Mouse (Mus musculus) heart, embryonic 10.5 days (tissue): ENCODE measurements at regions not wholly inside any gene's neighbourhood (a gene's known extent, or its start where the extent isn't known, plus 50 kb on each side); places are given as distances from the start of the nearest gene placed in this dataset.

ENCODE experiments used
- DNase-seq: peaks from one replicate; pipeline ENCODE4 v3.0.0-alpha.2; 2017; ENCODE audit warnings: low spot score
- H3K27ac ChIP-seq: fragments of 300-500 bp; sonication (generic); 2 replicates; pipeline ENCODE4 v1.5.1; 2016; ENCODE audit warnings: mild to moderate bottlenecking
- H3K27me3 ChIP-seq: fragments of 300-500 bp; sonication (generic); 2 replicates; pipeline ENCODE4 v1.6.1; 2016; ENCODE audit warnings: mild to moderate bottlenecking; ENCODE audit not compliant: poor library complexity, insufficient read depth, severe bottlenecking
- H3K36me3 ChIP-seq: fragments of 300-500 bp; sonication (generic); 2 replicates; pipeline ENCODE4 v1.6.1; 2016; ENCODE audit warnings: mild to moderate bottlenecking, moderate library complexity
- H3K4me1 ChIP-seq: fragments of 300-500 bp; sonication (generic); 2 replicates; pipeline ENCODE4 v1.6.1; 2016; ENCODE audit warnings: mild to moderate bottlenecking
- H3K4me3 ChIP-seq: fragments of 300-500 bp; sonication (generic); 2 replicates; pipeline ENCODE4 v1.5.1; 2016; ENCODE audit warnings: mild to moderate bottlenecking, moderate library complexity
- H3K9me3 ChIP-seq: fragments of 300-500 bp; sonication (generic); 2 replicates; pipeline ENCODE4 v1.6.1; 2016; ENCODE audit warnings: mild to moderate bottlenecking, moderate library complexity
- WGBS: fragments of 180-500 bp; shearing (Covaris S2); methylation state at CpG from one replicate; pipeline ENCODE4 v1.1.7; 2016; 5-methylcytosine and 5-hydroxymethylcytosine counted together

DNA sequence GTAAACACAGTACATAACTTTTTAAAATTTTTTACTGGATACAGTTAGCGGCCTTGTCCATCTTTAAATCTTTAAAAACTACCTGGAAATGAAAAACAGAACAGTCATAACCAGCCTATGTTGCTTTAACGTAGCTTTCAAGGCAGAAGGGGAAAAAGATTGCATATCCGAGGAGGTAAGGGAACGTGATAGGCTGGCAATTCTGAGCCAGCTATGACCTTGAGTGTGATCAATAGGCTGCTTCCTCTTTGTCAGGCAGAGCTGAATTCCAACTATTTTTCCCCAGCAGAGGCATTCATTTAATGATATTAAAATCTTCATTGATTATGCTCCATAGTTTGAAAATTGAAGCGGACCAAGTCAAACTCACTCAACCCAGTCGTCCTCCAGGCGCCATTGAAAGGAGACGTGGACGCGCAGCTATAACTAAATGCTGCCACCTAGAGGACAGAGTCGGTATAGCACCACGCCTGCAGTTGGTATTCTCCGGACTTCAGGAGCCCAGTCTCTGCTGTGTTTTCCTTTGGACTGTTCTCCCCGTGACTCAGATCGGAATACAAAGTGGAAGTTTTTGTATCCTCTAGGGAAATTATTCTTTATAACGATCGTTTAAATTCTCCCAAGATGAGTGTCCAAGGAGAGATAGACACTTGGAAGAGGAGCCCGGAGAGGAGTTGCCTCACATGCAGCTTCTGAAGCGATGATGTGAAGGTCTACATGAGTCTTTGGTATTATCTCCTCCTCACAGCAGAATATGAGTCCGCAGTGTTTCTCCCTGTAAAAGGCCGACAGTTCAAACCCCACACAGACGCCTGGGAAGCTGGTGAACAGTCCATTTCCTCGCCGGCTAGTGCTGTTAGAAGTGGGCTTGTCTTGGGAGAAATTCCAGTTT lies 858.2 kb upstream of the Car8 start:
- peak; percentile 89 for DNase-seq
- peaks cover 14% of the 10 kb centered on the region for H3K27me3 ChIP-seq
- peak overlapping the region; percentile 67 for H3K27ac ChIP-seq
- H3K36me3 ChIP-seq, result no peaks in the 10 kb centered on the region
- H3K9me3 ChIP-seq, result no peaks in the 10 kb centered on the region
- 27% methylated on average over 24 of the region's 24 CpGs for WGBS
- H3K4me3 ChIP-seq, result peak overlapping the region; percentile 40
- H3K4me1 ChIP-seq, result peaks cover 9% of the 10 kb centered on the region

DNA sequence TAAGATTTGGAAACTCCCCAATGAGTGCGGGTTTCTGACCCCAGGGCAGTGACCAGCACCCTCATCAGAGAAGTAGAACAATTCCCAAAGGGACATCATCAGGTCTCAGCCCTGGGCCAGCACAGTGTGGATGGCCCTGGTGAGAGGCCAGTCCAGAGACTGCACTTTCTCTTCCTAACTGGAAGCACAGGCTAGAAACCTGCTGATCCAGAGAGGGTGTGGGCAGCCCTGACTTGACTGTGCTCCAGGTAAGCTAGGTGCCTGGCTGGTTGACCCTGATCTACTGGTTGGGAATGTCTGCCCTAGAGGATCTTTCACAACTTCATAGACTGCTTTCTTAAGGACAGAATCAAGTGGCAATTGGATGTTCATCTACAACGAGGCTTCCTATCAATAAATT lies 857.4 kb upstream of the Car8 start:
- Histone ChIP-seq H3K9me3 (no peaks in the 10 kb centered on the region), H3K4me3 (no peak overlapping the region), H3K4me1 (peaks cover 9% of the 10 kb centered on the region), H3K36me3 (no peaks in the 10 kb centered on the region), H3K27ac (no peak overlapping the region), H3K27me3 (peaks cover 14% of the 10 kb centered on the region)
- WGBS, result 77% methylated on average over 2 of the region's 2 CpGs
- DNase-seq, result no peak

DNA sequence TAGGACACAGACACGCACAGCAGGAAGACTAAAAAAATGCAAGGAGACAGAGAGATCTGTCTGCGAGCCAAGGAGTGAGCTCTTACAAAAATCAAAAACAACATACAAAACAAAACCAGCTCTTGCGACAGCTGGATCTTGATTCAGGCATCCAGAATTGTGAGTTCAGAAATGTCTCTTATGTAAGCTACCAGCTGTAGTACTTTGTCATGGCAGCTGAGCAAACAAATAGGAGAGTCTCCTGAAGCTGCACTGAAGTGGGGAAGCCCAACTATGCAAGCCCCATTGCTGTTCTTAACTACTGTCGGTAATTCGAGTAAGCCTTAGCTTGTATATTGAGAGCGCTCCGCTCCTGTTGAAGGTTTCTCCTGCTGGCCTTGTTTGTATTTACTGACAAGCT lies 856.8 kb upstream of the Car8 start:
- Histone ChIP-seq H3K36me3 (no peaks in the 10 kb centered on the region), H3K27me3 (peaks cover 14% of the 10 kb centered on the region), H3K9me3 (no peaks in the 10 kb centered on the region), H3K27ac (no peak overlapping the region), H3K4me1 (peaks cover 9% of the 10 kb centered on the region), H3K4me3 (no peak overlapping the region)
- no peak for DNase-seq
- 55% methylated on average over 7 of the region's 7 CpGs for WGBS

DNA sequence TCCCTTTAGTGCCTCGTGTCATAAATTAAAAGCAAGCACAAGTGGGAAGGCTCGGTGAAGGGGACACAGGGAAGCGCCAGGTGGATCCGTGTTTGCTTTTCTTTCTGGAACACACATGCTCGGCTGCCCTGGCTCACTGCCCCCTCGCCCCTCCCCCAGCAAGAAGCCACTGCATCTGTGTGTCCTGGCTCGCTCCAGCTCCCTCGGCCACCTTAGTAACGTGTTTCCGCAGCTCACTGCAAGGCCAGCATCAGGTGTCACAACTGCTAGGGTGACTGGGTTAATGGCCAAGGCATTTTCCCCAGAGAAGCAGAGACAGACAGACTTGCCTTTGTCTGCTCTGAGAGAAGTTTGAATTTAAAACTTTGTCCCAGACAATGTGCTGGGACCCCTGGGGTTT lies 855.7 kb upstream of the Car8 start:
- Histone ChIP-seq H3K36me3 (no peaks in the 10 kb centered on the region), H3K4me1 (peaks cover 14% of the 10 kb centered on the region), H3K9me3 (no peaks in the 10 kb centered on the region), H3K27ac (peak overlapping the region; percentile 64; the same call in 1 of the 2 replicates), H3K4me3 (no peak overlapping the region), H3K27me3 (peaks cover 14% of the 10 kb centered on the region)
- no peak for DNase-seq
- WGBS, result 29% methylated on average over 10 of the region's 10 CpGs

DNA sequence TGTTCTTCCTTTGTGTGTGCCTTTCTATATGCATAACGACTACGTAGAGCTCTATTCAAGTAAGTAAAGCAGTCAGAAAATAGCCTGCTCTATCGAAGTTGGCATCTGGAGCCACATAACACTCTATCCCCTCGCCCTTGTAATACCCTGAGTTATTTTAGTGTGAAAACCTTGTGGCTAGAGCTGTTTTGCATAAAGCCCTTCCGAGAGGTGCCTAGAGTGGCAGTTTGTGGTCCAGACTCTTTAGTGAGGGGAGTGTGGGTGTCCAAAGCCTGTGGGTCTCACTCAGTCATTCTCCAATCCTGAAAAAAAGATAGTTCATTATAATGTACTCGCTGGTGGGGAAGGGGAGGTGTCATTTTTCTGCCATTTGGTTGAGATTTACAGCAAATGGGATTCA lies 855.2 kb upstream of the Car8 start:
- peaks cover 14% of the 10 kb centered on the region for H3K27me3 ChIP-seq
- DNase-seq, result no peak
- H3K4me3 ChIP-seq, result no peak overlapping the region
- no peak overlapping the region for H3K27ac ChIP-seq
- peaks cover 18% of the 10 kb centered on the region for H3K4me1 ChIP-seq
- WGBS, result 67% methylated on average over 6 of the region's 6 CpGs
- no peaks in the 10 kb centered on the region for H3K36me3 ChIP-seq
- no peaks in the 10 kb centered on the region for H3K9me3 ChIP-seq

DNA sequence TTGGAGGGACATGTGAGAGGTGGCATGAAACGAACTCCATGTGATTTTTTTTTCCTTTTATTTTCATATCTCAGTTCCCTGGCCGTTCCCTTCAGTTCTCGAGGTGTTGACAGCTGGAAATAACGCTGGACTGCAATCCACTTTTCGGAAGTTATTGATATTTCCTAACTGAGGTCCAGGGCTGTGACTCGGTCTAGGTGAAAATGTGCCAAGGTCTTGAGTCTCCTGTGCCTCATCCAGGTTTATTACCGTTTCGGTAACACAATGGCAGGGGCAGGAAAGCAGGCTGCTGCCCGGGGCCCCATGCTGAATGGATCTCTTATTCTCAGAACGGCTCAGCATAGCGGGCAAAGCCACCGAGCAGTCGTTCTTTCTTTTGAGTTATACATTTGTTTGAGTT lies 844.7 kb upstream of the Car8 start:
- Histone ChIP-seq H3K4me1 (peaks cover 35% of the 10 kb centered on the region), H3K4me3 (no peak overlapping the region), H3K9me3 (no peaks in the 10 kb centered on the region), H3K27ac (no peak overlapping the region), H3K36me3 (no peaks in the 10 kb centered on the region), H3K27me3 (no peaks in the 10 kb centered on the region)
- no peak for DNase-seq
- WGBS, result 74% methylated on average over 13 of the region's 13 CpGs

DNA sequence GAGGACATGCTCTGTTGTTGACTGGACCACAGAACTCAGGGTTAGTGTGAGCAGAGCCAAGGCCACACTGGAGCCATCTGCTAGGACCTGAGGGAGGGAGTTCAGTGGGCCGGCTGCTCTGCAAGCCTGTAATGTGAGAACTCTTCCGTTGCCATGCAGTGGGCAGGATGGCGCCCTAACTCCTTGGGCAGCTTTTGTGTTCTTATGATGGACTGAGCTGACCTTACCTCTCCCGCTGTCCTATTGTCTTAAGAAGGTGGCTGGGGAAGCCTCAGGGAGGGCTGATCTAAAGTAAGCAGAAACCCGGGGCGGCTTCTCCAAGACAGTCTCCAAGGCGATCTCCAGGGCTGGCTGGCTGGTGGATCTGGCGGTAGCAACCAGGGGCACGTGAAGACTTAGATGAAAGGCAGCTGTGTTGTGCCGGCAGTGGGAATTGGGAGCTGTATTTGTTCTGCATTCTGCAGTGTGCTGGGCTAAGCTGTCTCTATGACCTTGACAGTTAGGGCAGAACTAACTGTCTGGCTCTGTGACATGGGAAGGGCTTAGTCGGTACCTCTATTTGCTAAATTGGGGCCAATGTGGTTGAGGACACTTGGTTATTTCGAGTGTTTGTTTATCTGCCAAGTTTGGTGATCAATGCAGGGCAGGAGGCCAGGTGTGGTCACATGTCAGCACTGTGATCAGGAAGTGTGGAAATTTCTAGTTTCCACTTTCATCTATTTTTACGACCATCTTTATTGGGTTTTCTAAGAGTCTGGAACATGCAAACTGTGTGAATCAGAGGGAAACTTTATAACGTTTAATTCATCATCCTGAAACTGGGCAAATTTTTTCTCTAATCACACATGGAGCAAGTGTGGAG lies 843.1 kb upstream of the Car8 start:
- peak overlapping the region; percentile 66 for H3K27ac ChIP-seq
- no peak for DNase-seq
- WGBS, result 45% methylated on average over 14 of the region's 14 CpGs
- no peaks in the 10 kb centered on the region for H3K9me3 ChIP-seq
- peaks cover 35% of the 10 kb centered on the region for H3K4me1 ChIP-seq
- no peaks in the 10 kb centered on the region for H3K36me3 ChIP-seq
- H3K27me3 ChIP-seq, result no peaks in the 10 kb centered on the region
- no peak overlapping the region for H3K4me3 ChIP-seq

DNA sequence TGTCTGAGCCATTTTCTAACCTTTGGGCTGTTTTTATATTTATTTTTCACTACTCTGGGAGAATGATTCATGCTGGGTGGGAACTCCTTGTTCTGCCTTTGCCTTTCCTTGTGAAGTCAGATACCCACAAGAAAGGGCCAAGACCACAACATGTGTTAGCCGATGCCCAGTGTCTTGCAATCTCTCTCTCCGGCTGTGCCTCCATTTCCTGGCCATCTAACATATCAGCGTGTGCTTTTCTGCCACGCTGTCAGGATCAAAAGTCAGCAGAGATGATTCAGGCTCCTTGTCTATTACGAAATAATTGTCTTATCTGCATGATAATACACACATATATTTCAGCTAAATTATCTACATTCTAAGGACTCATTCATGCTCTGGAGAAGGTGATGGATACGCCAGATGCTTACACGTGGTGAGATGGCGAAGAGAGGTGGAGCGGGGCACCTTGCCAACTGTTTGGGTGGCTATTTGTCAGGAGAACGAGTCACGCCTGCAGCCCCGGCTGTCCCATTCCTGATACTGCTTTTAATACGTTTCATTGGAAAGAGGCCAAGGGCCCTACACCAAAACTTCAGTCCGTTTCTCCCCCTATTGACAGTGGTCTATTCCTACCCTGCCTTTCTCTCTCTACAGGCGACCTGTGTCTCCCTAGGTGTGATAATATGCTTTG lies 842.1 kb upstream of the Car8 start:
- no peaks in the 10 kb centered on the region for H3K27me3 ChIP-seq
- no peak overlapping the region for H3K4me3 ChIP-seq
- no peaks in the 10 kb centered on the region for H3K9me3 ChIP-seq
- peaks cover 35% of the 10 kb centered on the region for H3K4me1 ChIP-seq
- 68% methylated on average over 15 of the region's 15 CpGs for WGBS
- no peaks in the 10 kb centered on the region for H3K36me3 ChIP-seq
- DNase-seq, result no peak
- no peak overlapping the region for H3K27ac ChIP-seq

DNA sequence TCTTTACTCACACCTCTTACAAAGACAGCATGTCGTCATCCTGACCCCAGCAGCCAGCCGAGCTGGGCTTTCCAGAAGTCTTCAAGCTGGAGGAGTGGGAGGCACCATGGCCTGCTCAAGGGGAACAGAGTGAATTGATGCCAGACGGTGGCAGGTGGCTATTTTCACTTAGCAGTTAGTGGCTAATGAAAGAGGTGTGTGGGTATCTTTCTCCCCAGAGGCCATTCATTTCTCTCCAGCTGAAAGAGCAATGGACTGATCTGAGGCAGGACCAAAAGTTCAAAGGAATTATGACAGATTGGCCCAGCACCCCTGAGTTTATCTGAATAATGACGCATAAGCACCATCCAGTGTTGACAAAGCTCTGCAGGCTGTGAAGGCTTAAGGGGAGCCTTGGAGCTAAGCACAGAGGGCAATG lies 841.0 kb upstream of the Car8 start:
- H3K27ac ChIP-seq, result 0 out of 2 replicates have a peak overlapping the region, but pooled peaks have one; percentile 36
- H3K27me3 ChIP-seq, result no peaks in the 10 kb centered on the region
- DNase-seq, result no peak
- H3K9me3 ChIP-seq, result no peaks in the 10 kb centered on the region
- H3K36me3 ChIP-seq, result no peaks in the 10 kb centered on the region
- no peak overlapping the region for H3K4me3 ChIP-seq
- WGBS, result 25% methylated on average over 4 of the region's 4 CpGs
- H3K4me1 ChIP-seq, result peaks cover 40% of the 10 kb centered on the region

DNA sequence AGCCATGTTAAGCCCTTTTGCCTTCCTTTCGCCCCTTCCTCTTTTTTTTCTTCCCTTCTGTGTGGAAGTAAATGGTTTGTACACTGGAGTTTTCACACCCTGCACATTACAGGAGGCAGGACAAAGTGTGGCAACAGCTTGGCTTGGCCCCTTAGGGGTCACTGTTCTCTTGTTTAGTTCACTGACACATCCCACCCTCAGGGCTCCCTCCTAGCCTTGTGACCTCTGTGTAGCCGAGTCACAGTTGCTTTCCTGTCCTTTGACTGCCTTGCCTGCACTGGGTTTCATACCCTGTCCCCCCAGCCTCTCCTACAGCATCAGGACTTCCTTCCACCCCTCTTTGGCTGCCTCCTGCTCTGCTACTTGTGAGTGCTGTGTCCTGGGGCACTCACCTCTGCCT lies 835.6 kb upstream of the Car8 start:
- Histone ChIP-seq H3K27me3 (no peaks in the 10 kb centered on the region), H3K4me1 (peaks cover 11% of the 10 kb centered on the region), H3K36me3 (no peaks in the 10 kb centered on the region), H3K27ac (no peak overlapping the region), H3K4me3 (no peak overlapping the region), H3K9me3 (no peaks in the 10 kb centered on the region)
- 32% methylated on average over 2 of the region's 2 CpGs for WGBS
- no peak for DNase-seq

DNA sequence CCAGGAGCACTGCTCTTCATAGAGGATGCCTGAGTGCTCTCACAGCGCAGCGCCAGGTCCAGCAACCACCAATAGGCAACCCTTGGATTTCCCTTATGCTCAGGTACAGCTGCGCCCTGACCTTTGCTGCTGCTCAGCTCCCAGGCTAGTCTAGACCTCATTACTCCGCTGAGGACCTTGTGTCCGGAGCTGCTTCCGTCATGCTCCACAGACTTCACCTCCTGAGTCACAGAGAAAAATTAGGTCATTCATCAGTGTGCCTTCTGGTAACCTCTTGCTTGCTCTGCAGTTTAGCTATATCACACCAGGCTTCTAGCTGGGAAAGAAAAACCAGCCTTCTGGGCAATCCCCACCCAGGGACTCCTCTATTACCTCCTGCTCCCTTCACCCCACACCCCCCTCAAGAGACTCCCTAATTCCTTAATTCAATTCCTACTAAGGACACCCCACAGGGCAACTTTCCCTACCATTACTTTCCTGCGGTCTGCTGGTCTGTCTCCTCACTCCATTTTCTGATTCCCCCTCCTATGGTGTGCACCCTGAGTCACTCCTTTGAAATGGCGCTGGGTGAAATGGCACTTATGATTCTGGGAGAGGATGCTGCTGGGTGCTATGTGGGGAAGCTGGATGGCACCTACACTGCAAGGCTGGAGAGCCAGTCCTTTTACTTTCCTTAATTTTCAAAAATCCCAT lies 835.0 kb upstream of the Car8 start:
- Histone ChIP-seq H3K27ac (no peak overlapping the region), H3K36me3 (no peaks in the 10 kb centered on the region), H3K4me3 (no peak overlapping the region), H3K4me1 (peaks cover 10% of the 10 kb centered on the region), H3K27me3 (no peaks in the 10 kb centered on the region), H3K9me3 (no peaks in the 10 kb centered on the region)
- no peak for DNase-seq
- 67% methylated on average over 8 of the region's 8 CpGs for WGBS

DNA sequence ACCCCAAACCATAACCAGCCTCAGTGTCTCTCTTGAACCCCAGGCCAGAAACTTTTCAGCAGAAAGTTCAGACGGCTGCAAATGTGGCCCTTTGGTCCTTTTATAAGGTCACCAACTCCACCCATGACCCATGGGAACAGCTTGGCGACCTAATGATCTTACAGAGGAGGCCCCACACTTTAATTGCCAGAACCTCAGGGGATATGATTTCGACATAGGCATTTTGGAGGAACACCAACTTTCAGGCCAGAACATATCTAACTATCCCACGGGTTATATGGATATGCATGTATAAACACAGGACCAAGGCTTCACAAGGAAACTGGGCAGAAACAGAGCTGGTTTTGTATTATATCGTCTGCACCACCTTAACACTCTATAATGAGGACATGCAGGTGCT lies 833.5 kb upstream of the Car8 start:
- Histone ChIP-seq H3K4me1 (peaks cover 14% of the 10 kb centered on the region), H3K4me3 (no peak overlapping the region), H3K36me3 (no peaks in the 10 kb centered on the region), H3K27me3 (no peaks in the 10 kb centered on the region), H3K9me3 (no peaks in the 10 kb centered on the region), H3K27ac (no peak overlapping the region)
- no peak for DNase-seq
- 65% methylated on average over 5 of the region's 5 CpGs for WGBS
